Mouse (Mus musculus) heart, postnatal 36 days (tissue): ENCODE results near the gene Fam71e2. TPM values are rescaled to one million over a fixed set of nuclear protein-coding genes. Genes with fewer than 3 reads are reported as not detected.

Experiments used
- DNase-seq, 2 experiments: peaks; one replicate each; pipeline ENCODE4 v3.0.0; 2021 to 2022
- intact Hi-C: fragments of 180-260 bp; cut with DNase I; formaldehyde crosslinking; loops from one replicate; pipeline ENCODE4 v1.15.1; 2025
- total RNA-seq, 2 experiments: library from RNA; stranded (reverse); gene quantifications; 2 replicates each; pipeline ENCODE4 v1.2.3; 2021

Gene Fam71e2
- total RNA-seq, 2 experiments from 2014 or later: not detected

GRCm38 (mm10) chr7:4782759-4783158 lies 11.7 kb upstream of the Fam71e2 start, which contains the start of the genes Il11 and Tmem190:
Gene Il11 (minus strand): TSS chr7:4782859.
Gene Tmem190 (plus strand): TSS chr7:4782937.
- intact Hi-C loops: no loop called here
- DNase-seq: no peak

- intact Hi-C loops: no loop called here
- DNase-seq: no peak
Measured at GRCm38 (mm10) chr7:4782130-4782529, 11.0 kb upstream of the Fam71e2 start.

GRCm38 (mm10) chr7:4779921-4780320 lies 8.8 kb upstream of the Fam71e2 start:
- intact Hi-C loops: no loop called here
- no peak for DNase-seq

- DNase-seq: no peak
- intact Hi-C loops: no loop called here
Measured at GRCm38 (mm10) chr7:4777851-4778637, 6.9 kb upstream of the Fam71e2 start.

- intact Hi-C loops: no loop called here
Measured at GRCm38 (mm10) chr7:4776861-4777830, 6.0 kb upstream of the Fam71e2 start.

GRCm38 (mm10) chr7:4776131-4776530 lies 5.0 kb upstream of the Fam71e2 start:
- DNase-seq: no peak
- intact Hi-C loops: no loop called here

More at GRCm38 (mm10) chr7:4776861-4777830, 6.0 kb upstream of the Fam71e2 start:
- DNase-seq: peak; percentile 50 to 58

- no peak for DNase-seq
- intact Hi-C loops: no loop called here
Measured at GRCm38 (mm10) chr7:4764946-4765710, 6.0 kb downstream of the Fam71e2 start.

- DNase-seq: no peak
- intact Hi-C loops: loop anchor here (10.0 kb wide), 1 partner anchor 495 kb away; no protein-coding TSS in a partner anchor
Measured at GRCm38 (mm10) chr7:4759670-4760069, 11.4 kb downstream of the Fam71e2 start.

GRCm38 (mm10) chr7:4752821-4753570 lies 18.1 kb downstream of the Fam71e2 start, which contains the start of gene Cox6b2:
Gene Cox6b2 (minus strand): TSS chr7:4753094.
- peak; percentile 43 to 52 for DNase-seq
- intact Hi-C loops: loop anchor here (10.0 kb wide), 1 partner anchor 488 kb away; no protein-coding TSS in a partner anchor

GRCm38 (mm10) chr7:4751971-4752820 lies 18.9 kb downstream of the Fam71e2 start:
- intact Hi-C loops: loop anchor here (10.0 kb wide), 1 partner anchor 487 kb away; no protein-coding TSS in a partner anchor
- DNase-seq: no peak

- intact Hi-C loops: no loop called here
- no peak for DNase-seq
Measured at GRCm38 (mm10) chr7:4749169-4749568, 21.9 kb downstream of the Fam71e2 start.

- no peak for DNase-seq
- intact Hi-C loops: no loop called here
Measured at GRCm38 (mm10) chr7:4748321-4748720, 22.8 kb downstream of the Fam71e2 start.

- no peak for DNase-seq
- intact Hi-C loops: no loop called here
Measured at GRCm38 (mm10) chr7:4747156-4747899, 23.8 kb downstream of the Fam71e2 start.

- intact Hi-C loops: no loop called here
- no peak for DNase-seq
Measured at GRCm38 (mm10) chr7:4746326-4746980, 24.6 kb downstream of the Fam71e2 start.

GRCm38 (mm10) chr7:4744886-4745285 lies 26.2 kb downstream of the Fam71e2 start:
- intact Hi-C loops: no loop called here

GRCm38 (mm10) chr7:4743354-4743753 lies 27.7 kb downstream of the Fam71e2 start:
- DNase-seq: no peak
- intact Hi-C loops: no loop called here

More at GRCm38 (mm10) chr7:4744886-4745285, 26.2 kb downstream of the Fam71e2 start:
- no peak for DNase-seq

- intact Hi-C loops: no loop called here
- no peak for DNase-seq
Measured at GRCm38 (mm10) chr7:4742482-4742819, 28.7 kb downstream of the Fam71e2 start.
